Mouse (Mus musculus): ENCODE measurements around the gene Cited4. TPM values are rescaled to one million over a fixed set of nuclear protein-coding genes. Genes with fewer than 3 reads are reported as not detected.

The Cited4 gene
- polyA plus RNA-seq, 2 experiments: 2.7 to 4.1 TPM

GRCm38 (mm10) chr4:120701180-120701579 is 34.8 kb downstream of the Cited4 start:
- H3K4me2 ChIP-seq (replicated peaks; ENCODE audit: low read depth, low read length, severe bottlenecking): no peak overlapping the region
- DNase-seq (ENCODE audit: low spot score): no peak
- H3K27me3 ChIP-seq (ENCODE audit: control insufficient read depth, insufficient read depth, low read length): peaks cover 11% of the 10 kb centered on the region
- WGBS: 75% methylated on average over 3 of the region's 3 CpGs
- peaks cover 7% of the 10 kb centered on the region; the same call in 1 of the 2 replicates for H3K36me3 ChIP-seq (ENCODE audit: control insufficient read depth, insufficient read depth, low read length)
- no peaks in the 10 kb centered on the region; the same call in 1 of the 2 replicates for H3K4me1 ChIP-seq (ENCODE audit: control insufficient read depth, insufficient read depth, low read length)
- no peak overlapping the region for H3K4me3 ChIP-seq (replicated peaks; ENCODE audit: low read length)
- H3K27ac ChIP-seq (replicated peaks; ENCODE audit: low read depth, low read length): no peak overlapping the region
- ATAC-seq (ENCODE audit: low FRiP score, low read depth): no peak
- TF ChIP-seq POLR2A (IDR thresholded peaks at IDR 0.05; ENCODE audit: borderline replicate concordance, extremely low read depth, insufficient read depth, insufficient read length): no peak
- no peaks in the 10 kb centered on the region for H3K9me3 ChIP-seq (ENCODE audit: control insufficient read depth, low read length)
- no peak overlapping the region for H3K9ac ChIP-seq (ENCODE audit: low read depth, low read length, severe bottlenecking)

- 77% methylated on average over 8 of the region's 8 CpGs for WGBS
- H3K9ac ChIP-seq (ENCODE audit: low read depth, low read length, severe bottlenecking): no peak overlapping the region
- H3K36me3 ChIP-seq (ENCODE audit: control insufficient read depth, insufficient read depth, low read length): peaks cover 7% of the 10 kb centered on the region; the same call in 1 of the 2 replicates
- ATAC-seq (ENCODE audit: low FRiP score, low read depth): no peak
- H3K4me2 ChIP-seq (replicated peaks; ENCODE audit: low read depth, low read length, severe bottlenecking): no peak overlapping the region
- no peaks in the 10 kb centered on the region; the same call in 1 of the 2 replicates for H3K4me1 ChIP-seq (ENCODE audit: control insufficient read depth, insufficient read depth, low read length)
- H3K4me3 ChIP-seq (replicated peaks; ENCODE audit: low read length): no peak overlapping the region
- H3K9me3 ChIP-seq (ENCODE audit: control insufficient read depth, low read length): no peaks in the 10 kb centered on the region
- H3K27me3 ChIP-seq (ENCODE audit: control insufficient read depth, insufficient read depth, low read length): peaks cover 11% of the 10 kb centered on the region
- H3K27ac ChIP-seq (replicated peaks; ENCODE audit: low read depth, low read length): no peak overlapping the region
- TF ChIP-seq POLR2A (IDR thresholded peaks at IDR 0.05; ENCODE audit: borderline replicate concordance, extremely low read depth, insufficient read depth, insufficient read length): no peak
- no peak for DNase-seq (ENCODE audit: low spot score)
Observed at GRCm38 (mm10) chr4:120702056-120702455, 35.7 kb downstream of the Cited4 start.

DNA sequence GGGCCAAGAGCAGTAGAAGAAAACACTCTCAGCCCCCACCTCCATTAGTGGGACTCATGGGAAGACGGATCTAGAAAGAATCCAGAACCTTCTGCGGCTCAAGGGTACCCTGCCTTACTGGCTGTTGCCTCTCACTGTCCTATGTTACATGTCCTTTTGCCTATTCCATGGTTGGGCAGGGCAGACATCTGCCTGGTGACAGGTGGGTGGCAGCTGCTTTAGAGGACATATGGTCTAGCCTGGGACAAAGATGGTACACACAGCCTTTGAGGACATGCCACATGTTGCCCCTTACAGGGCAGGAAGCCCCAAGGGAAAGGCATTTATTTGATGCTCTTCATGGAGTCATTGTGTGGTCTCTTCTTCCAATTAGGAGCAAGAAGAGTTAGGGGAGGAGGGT is 36.1 kb downstream of the Cited4 start:
- H3K4me2 ChIP-seq (replicated peaks; ENCODE audit: low read depth, low read length, severe bottlenecking): no peak overlapping the region
- 87% methylated on average over 2 of the region's 2 CpGs for WGBS
- H3K4me1 ChIP-seq (ENCODE audit: control insufficient read depth, insufficient read depth, low read length): no peaks in the 10 kb centered on the region; the same call in 1 of the 2 replicates
- 0 out of 2 replicates have a peak, but pooled peaks cover 4% of the 10 kb centered on the region for H3K36me3 ChIP-seq (ENCODE audit: control insufficient read depth, insufficient read depth, low read length)
- no peak overlapping the region for H3K27ac ChIP-seq (replicated peaks; ENCODE audit: low read depth, low read length)
- H3K9ac ChIP-seq (ENCODE audit: low read depth, low read length, severe bottlenecking): no peak overlapping the region
- DNase-seq (ENCODE audit: low spot score) (no peak), ATAC-seq (ENCODE audit: low FRiP score, low read depth) (no peak)
- TF ChIP-seq POLR2A (IDR thresholded peaks at IDR 0.05; ENCODE audit: borderline replicate concordance, extremely low read depth, insufficient read depth, insufficient read length): no peak
- H3K4me3 ChIP-seq (replicated peaks; ENCODE audit: low read length): no peak overlapping the region
- H3K9me3 ChIP-seq (ENCODE audit: control insufficient read depth, low read length): no peaks in the 10 kb centered on the region
- H3K27me3 ChIP-seq (ENCODE audit: control insufficient read depth, insufficient read depth, low read length): peaks cover 11% of the 10 kb centered on the region

DNA sequence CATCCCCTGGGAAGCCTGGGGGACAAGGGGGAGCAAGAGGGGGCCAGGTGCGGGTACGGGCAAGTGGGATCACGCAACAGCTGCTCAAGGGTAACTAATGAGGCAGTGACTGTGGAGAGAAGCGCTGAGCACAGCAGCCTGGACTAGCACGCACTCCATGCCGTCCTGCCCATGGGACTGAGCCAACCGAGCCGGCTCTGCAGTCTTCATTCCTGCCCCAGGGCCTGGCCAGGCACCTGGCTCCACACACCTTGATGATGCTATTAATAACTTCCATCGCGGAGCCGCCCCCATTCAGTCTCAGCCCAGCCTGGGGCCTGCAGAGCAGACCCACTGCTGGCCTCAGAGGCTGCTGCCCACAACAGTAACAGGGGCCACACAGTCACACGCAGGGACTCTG is 45.9 kb downstream of the Cited4 start:
- Histone ChIP-seq H3K27ac (replicated peaks; ENCODE audit: low read depth, low read length) (no peak overlapping the region), H3K36me3 (ENCODE audit: control insufficient read depth, insufficient read depth, low read length) (no peaks in the 10 kb centered on the region), H3K9me3 (ENCODE audit: control insufficient read depth, low read length) (no peaks in the 10 kb centered on the region), H3K9ac (ENCODE audit: low read depth, low read length, severe bottlenecking) (no peak overlapping the region), H3K4me1 (ENCODE audit: control insufficient read depth, insufficient read depth, low read length) (peaks cover 7% of the 10 kb centered on the region), H3K4me3 (replicated peaks; ENCODE audit: low read length) (no peak overlapping the region), H3K27me3 (ENCODE audit: control insufficient read depth, insufficient read depth, low read length) (no peaks in the 10 kb centered on the region), H3K4me2 (replicated peaks; ENCODE audit: low read depth, low read length, severe bottlenecking) (no peak overlapping the region)
- no peak for DNase-seq (ENCODE audit: low spot score)
- ATAC-seq (ENCODE audit: low FRiP score, low read depth): no peak
- WGBS: 46% methylated on average over 9 of the region's 12 CpGs
- no peak for TF ChIP-seq POLR2A (IDR thresholded peaks at IDR 0.05; ENCODE audit: borderline replicate concordance, extremely low read depth, insufficient read depth, insufficient read length)

GRCm38 (mm10) chr4:120713021-120713420 is 46.6 kb downstream of the Cited4 start:
- ATAC-seq (ENCODE audit: low FRiP score, low read depth) (no peak), DNase-seq (ENCODE audit: low spot score) (no peak)
- H3K27me3 ChIP-seq (ENCODE audit: control insufficient read depth, insufficient read depth, low read length): no peaks in the 10 kb centered on the region
- H3K27ac ChIP-seq (replicated peaks; ENCODE audit: low read depth, low read length): no peak overlapping the region
- WGBS: 85% methylated on average over 6 of the region's 6 CpGs
- TF ChIP-seq POLR2A (IDR thresholded peaks at IDR 0.05; ENCODE audit: borderline replicate concordance, extremely low read depth, insufficient read depth, insufficient read length): no peak
- H3K9ac ChIP-seq (ENCODE audit: low read depth, low read length, severe bottlenecking): no peak overlapping the region
- H3K9me3 ChIP-seq (ENCODE audit: control insufficient read depth, low read length): no peaks in the 10 kb centered on the region
- peaks cover 7% of the 10 kb centered on the region for H3K4me1 ChIP-seq (ENCODE audit: control insufficient read depth, insufficient read depth, low read length)
- no peaks in the 10 kb centered on the region for H3K36me3 ChIP-seq (ENCODE audit: control insufficient read depth, insufficient read depth, low read length)
- no peak overlapping the region for H3K4me2 ChIP-seq (replicated peaks; ENCODE audit: low read depth, low read length, severe bottlenecking)
- no peak overlapping the region for H3K4me3 ChIP-seq (replicated peaks; ENCODE audit: low read length)

All from limb, embryonic 14.5 days (tissue).